Mouse (Mus musculus) neutrophil, adult 5-6 weeks (primary cell): ENCODE data around the gene Fam102a. TPM values are rescaled to one million over a fixed set of nuclear protein-coding genes. Genes with fewer than 3 reads are reported as not detected.

ENCODE experiments used
- ATAC-seq: fragments of 151-379, 151-347 bp; 2 replicates; pipeline ENCODE4 v1.8.0; 2017; ENCODE audit warnings: mild to moderate bottlenecking, moderate TSS enrichment; ENCODE audit not compliant: insufficient number of reproducible peaks, poor library complexity, low FRiP score, severe bottlenecking; ENCODE audit errors: extremely low read depth
- total RNA-seq: library from RNA; stranded (forward); fragments of 200-1000 nt; gene quantifications from 2 replicates; pipeline ENCODE4 v1.2.3, GENCODE M21; 2017

Gene Fam102a
- total RNA-seq, 1 experiment from 2014 or later, result 38.4 TPM

DNA sequence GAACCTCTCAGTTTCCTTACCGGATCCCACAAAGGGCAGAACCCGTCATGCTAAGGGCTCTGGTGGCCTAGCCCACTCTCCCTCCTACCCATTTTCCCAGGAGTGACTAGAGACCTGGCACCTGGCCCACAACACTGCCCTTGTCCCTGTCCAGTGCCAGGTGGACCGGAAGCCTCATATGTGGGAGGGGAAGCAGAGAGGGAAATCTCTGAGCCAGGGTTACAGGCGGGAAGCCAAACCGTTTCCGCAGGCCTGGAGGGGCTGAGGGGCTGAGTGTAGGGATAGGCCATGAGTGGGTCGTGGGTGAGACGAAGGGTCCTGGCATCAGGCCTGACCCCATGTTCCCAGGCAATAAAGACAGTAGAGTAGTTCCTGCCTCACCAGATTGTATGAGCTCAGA, 63.4 kb downstream of the Fam102a start:
- ATAC-seq, result no peak

DNA sequence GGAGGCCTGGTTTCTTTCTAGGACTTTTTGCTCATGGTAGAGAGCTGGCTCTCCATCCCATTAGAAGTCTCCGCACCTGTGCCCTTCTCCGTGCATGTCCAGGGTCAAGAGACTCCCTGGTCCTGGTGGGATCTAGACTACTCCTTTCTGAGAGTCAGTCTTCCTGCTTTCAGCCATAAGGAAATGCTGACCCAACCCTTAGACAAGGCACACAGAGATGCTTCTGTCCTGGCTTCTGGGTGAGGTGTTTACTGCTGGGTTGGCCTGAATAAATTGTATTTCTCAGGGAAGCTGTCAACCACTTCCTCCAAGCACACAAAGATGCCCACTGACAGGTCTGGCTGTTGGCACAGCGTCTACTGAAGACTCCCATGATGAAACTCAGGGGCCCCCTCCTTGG, 64.3 kb downstream of the Fam102a start, which contains the start of gene St6galnac6:
TSS of gene St6galnac6 (plus strand) at position 301 of the 400 bp plus-strand sequence.
- ATAC-seq, result no peak

DNA sequence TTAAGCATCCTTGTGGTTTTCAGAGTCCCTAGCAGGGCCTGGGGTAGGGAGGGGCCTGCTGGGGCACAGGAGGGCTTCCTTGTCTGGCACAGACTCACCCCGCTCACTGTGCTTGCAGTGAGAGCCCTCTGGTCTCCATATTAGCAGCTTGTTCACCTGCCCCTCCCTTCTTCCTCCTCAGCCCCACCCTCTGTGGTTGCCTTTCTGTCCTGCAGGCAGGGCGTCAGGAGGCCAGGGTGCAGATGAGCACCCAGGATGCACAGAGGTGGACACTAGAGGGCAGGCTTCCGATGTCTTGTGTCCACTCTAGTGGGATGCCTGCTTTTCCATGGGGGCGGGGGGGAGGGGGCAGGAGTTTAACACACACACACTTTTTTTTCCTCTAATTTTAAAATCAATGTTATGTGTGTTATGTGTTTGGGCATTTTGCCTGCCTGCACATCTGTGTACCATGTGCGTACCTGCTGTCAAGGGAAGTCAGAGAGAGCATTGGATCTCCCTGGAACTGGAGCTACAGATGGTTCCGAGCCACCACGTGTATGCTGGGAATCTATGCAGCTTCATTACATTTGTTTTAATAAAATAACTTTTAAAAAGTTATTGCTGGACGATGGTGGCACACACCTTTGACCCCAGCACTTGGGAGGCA, 66.4 kb downstream of the Fam102a start:
- peak; percentile 34; the same call in 1 of the 2 replicates for ATAC-seq

DNA sequence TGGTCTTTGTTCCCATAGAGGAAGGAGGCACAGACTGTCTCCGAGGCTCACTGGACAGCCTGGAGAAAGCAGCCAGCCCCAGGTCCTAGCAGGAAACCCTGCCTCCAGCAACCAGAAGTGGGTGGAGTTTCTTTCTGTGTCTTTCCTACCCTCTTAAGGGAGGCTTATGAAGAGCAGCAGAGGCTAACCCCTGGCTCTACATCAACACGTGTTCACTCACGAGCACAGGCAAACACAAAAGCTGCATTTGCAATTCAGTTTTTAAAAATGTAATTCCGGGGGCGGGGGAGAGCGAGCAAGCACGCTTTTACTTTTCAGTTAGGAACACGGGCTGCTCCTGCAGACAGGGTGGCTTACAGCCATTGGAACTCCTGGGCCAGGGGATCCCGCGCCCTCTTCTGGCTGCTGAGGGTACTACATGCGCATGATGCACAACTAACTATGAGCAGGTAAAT, 67.5 kb downstream of the Fam102a start:
- ATAC-seq, result peak; percentile 66

DNA sequence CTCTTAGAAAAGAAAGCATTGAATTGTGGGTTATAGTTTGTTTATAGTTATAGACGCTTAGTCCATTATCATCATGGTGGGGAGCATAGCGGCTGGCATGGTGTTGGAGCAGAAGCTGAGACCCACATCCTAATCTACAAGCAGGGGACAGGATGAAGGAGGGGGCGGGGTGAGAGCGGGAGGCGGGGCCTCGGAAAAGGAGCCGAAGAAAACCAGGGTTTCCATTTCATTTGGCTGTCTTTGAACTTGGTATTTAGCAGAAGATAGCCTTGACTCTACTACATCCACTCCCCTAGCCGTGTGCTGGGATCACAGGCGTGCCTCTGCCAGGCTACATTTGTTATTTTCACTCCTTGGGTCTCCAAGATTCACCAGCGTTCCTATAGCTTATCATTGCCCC, 69.5 kb downstream of the Fam102a start:
- no peak for ATAC-seq

DNA sequence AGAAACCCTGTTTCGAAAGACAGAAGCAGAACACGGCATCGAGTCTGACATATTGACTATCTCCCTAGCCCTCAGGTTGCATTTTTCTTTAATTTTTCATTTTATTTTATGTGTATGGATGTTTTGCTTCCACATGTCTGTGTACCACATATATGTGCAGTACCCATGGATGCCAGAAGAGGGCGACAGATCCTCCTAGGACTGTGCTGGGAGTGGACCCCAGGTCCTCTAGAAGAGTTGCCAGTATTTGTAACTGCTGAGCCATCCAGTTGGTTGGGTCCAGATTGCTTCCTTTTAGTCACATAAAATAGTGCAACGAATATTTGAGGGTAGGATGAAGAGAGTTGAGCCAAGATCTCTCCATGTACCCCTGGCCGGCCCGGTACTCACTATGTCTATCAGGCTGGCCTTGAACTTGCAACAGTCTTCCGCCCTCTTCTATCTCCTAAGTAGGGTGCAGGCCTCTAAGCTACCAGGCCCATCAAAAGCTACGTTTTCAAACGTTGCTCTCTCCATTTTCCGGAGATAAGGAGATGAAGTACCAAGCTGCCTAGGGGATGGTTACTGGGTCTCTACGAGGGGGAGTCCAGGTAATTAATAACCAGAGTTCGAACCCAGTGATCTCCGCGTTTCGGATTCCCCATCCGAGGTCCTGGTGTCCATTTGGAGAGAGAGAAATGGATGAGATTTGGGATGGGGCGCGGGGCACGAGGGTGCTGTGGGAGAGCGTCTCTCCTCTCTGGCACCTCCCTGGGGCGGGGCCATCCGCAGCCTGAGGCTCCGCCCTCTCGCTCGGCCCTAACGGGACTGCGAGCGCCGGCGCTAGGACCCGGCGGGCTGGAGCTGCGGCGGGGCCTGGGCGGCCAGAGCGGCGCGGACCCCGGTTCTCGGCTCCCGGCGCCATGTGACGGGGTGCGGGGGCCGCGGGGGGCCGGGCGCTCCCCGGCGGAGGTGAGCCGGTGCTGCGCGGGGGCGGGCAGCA, 71.3 kb downstream of the Fam102a start:
- peak; percentile 31 for ATAC-seq

DNA sequence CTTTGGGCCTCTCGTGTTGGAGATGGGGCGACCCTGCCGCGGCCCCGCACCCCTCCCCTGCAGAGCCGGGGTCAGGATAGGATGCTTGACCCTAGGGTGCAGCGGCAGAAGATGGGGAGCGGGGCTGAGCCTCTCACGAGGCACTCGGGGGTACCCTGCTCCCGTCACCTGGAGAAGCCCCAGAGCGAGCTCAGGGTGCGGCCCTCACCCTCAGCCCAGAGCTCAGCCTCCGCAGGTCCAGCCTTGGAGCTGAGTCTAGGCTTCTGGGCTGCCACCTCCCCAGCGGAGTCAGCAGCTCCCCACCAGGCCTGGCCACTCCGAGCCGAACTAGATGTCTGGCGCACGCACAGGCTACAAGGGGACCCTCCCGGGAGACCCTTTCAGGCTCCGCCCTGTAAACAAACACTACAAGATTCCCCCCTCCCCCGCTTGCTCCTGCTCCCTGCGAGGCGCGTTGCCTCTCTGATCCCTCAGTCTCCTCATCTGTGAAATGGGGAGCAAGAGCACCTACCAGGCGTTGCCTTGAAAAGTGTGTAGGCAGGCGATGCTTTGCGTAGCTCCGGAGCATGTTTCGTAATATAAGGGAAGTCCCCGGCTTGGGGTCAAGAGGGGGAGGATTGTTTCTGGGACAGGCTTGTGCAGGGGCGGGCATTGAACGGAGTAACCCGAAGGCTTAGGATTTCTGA, 72.3 kb downstream of the Fam102a start:
- peak; percentile 23; the same call in 1 of the 2 replicates for ATAC-seq

DNA sequence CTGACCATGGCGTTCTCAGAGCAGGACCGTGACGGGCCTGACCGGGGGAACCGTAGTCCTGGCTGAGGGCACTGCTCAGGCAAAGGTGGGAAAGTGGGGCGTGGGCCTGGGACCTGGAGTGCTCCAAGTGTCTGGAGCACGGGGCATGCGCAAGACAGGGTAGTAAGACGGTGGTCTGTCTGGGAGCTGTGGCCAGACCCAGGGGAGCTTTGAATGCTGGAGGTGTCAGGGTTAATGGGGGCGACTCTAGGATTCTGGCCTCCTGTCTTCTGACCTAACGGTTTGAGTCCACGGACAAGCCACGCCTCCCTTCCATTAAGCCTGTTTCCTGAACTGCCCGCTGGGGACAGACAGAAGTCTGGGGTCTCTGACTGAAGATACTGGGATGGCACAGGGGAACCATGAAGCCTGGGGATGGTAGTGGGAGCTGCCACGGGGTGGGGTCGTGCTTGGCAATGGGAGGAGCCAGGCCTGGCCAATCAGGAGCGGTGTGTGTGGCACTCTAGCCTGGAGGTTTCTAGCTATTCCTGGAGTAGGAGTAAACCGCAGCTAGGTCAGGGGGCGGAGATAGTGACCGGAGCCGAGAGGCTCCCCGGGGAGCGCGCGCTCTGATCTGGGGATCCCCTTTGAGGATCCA, 73.1 kb downstream of the Fam102a start:
- ATAC-seq, result peak; percentile 20; the same call in 1 of the 2 replicates

DNA sequence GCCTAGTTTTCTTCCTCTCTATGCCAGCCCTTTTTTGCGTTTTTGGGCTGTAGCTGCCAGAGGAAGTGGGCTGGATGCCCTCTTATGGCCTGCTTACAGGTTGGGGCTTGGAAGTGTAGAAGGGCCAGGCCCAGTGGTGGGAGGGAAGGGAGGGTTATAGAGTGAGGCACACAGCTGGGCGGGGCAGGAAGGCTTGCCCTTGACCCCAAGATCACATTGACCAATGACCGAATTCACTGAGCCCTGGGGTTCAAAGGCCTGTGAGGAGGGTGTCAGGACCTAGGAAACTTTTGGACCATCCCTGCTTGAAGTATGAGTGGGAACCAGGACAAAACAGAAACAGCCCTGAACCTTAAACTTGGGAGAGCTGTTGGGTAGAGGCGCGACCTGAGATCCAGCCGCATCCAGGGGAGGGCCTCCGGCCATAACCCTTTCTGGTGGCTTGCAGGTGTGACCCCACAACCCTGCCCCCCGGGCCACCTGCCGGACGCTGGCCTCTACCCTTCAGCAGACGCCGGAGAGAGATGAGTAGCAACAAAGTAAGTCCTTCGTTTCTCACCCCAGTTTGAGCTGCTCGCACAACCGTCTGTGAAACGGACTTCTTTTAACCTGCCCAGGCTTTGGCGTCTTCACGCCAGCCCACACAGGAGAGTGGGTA, 73.8 kb downstream of the Fam102a start:
- ATAC-seq, result no peak

DNA sequence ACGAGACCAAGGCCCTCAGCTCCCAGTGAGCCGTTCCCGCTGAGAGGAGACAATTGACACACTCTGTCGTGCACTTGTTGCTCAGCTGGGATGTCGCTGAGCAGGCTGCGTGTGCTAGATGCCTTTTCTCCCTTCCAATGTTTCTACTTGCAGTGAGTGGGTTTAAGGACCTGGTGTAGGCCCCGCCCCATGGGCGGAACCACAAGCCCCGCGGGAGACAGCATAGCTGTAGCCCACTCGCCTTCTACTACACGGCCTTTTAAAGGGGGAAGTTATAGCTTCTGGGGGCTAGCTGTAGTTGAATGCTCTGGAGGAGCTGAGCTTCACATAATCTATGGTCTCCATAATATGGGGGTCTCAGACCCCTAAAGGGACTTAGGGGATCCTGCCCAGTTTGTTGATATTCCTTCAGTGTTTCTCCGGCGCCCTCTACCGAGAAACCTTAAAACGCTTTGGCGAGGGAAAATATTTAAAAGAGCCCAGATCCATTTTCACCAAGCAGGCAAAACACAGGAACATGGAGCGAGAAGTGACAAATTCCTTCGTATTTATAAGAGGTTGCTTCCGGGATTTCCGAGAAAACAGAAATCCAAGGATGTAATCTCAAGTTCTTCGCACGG, 75.6 kb downstream of the Fam102a start:
- no peak for ATAC-seq

DNA sequence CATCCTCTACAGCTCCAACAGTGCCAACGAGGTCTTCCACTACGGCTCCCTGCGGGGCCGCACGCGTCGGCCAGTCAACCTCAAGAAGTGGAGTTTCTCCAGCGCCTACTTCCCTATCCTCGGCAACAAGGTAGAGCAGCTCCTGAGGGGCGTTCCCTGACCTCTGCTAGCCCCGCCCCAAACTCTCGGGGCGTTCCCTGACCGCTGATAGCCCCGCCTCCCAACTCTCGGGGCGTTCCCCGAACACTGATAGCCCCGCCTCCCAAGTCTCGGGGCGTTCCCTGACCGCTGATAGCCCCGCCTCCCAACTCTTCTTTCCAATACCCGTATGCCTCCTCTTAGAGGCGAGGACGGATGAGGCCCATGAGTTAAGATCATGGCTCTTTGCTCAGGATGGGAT, 77.1 kb downstream of the Fam102a start:
- no peak for ATAC-seq

DNA sequence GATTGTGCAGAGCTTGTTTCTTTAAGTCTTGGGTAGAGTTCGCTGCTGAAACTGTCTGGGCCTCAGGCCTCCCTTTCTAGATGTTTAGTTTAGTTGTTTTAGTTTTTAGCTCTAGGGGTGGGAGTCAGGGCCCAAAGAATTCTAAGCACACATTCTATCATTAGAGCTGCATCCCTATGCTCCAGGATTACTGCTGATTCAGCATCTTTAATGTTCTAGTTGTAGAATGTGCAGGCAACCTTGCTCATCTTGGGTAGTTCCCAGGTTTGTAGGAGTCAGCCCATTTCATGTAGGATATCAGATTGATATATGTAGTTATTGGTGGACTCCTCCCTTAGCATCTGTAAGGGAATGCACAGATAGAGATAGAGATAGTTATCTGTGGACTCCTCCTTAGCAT, 82.0 kb downstream of the Fam102a start:
- ATAC-seq, result no peak

DNA sequence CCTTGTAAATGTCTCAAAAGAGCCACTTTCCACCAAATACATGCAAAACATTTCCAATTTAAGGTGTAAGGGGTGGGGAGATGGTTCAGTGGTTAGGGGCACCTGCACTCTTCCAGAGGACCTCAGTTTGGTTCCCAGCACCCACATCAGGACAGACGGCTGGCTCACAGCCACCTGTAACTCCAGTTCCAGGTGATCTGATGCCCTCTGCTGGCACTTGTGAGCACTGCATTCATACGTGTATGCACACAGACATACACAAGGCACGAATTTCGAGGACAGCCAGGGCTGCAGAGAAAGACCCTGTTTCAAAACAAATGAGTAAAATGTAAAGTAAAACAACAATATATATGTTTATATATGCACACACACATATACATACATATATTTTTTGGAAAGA, 82.5 kb downstream of the Fam102a start:
- ATAC-seq, result no peak

DNA sequence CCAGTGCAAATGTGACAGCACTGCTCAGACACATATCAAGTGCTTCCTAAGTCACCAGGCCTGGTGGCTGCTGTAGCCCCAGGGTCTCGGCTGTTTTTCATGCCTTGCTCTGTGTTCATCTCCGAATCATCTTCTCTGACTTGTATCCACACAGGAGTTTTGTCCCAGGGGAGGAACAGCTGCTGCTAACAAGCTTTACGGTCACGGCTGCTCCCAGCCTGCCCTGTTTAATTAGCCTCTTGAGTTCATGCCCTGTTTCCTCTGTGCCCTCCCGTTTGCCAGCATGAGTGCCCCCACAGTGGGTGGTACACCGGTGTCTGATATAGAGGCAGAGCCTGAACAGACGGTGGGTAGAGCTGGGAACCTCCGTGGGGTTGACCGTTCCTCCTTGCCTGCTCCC, 82.9 kb downstream of the Fam102a start:
- no peak for ATAC-seq
